Mouse (Mus musculus) heart, embryonic 14.5 days (tissue): ENCODE data around the gene Kxd1. TPM values are rescaled to one million over a fixed set of nuclear protein-coding genes. Genes with fewer than 3 reads are reported as not detected.

Source experiments
- ATAC-seq: fragments of 200-750 bp; cut with Nextera tagmentation; 2 replicates; pipeline ENCODE4 v1.8.0; 2017; ENCODE audit warnings: low read depth, moderate TSS enrichment; ENCODE audit not compliant: insufficient number of reproducible peaks, insufficient read depth, low FRiP score
- H3K27ac ChIP-seq, 2 experiments: fragments of 200-500 bp in 1 of 2; fragments of 300-500 bp in 1 of 2; sonication (generic) in 1 of 2; replicated peaks in 1 of 2; 2 replicates each; pipeline ENCODE4 v1.5.1; 2012 to 2014; ENCODE audit warnings: low read depth in 2 of 2, low read length in 2 of 2, control low read depth in 1 of 2, mild to moderate bottlenecking in 1 of 2, mixed read lengths in 1 of 2; ENCODE audit not compliant: control insufficient read depth in 1 of 2, insufficient read depth in 1 of 2
- H3K27me3 ChIP-seq: fragments of 300-500 bp; sonication (generic); 2 replicates; pipeline ENCODE4 v1.6.1; 2014; ENCODE audit warnings: mild to moderate bottlenecking, low read length, control low read depth; ENCODE audit not compliant: control insufficient read depth, insufficient read depth
- H3K36me3 ChIP-seq: fragments of 300-500 bp; sonication (generic); 2 replicates; pipeline ENCODE4 v1.6.1; 2014; ENCODE audit warnings: mild to moderate bottlenecking, control low read depth, low read length, mixed read lengths; ENCODE audit not compliant: control insufficient read depth, insufficient read depth
- H3K4me1 ChIP-seq, 2 experiments: fragments of 200-500 bp in 1 of 2; fragments of 300-500 bp in 1 of 2; sonication (generic) in 1 of 2; 2 replicates each; pipeline ENCODE4 v1.6.1; 2012 to 2014; ENCODE audit warnings: low read length in 2 of 2, control low read depth in 1 of 2, mixed read lengths in 1 of 2; ENCODE audit not compliant: control insufficient read depth in 2 of 2, insufficient read depth in 2 of 2
- H3K4me2 ChIP-seq: fragments of 300-500 bp; sonication (generic); 2 replicates; pipeline ENCODE4 v1.6.1; 2014; ENCODE audit warnings: mild to moderate bottlenecking, low read length
- H3K4me3 ChIP-seq, 2 experiments: fragments of 200-500 bp in 1 of 2; fragments of 300-500 bp in 1 of 2; sonication (generic) in 1 of 2; 2 replicates each; pipeline ENCODE4 v1.5.1; 2012 to 2014; ENCODE audit warnings: low read length in 2 of 2, mild to moderate bottlenecking in 2 of 2, control low read depth in 1 of 2, low read depth in 1 of 2, moderate library complexity in 1 of 2; ENCODE audit not compliant: control insufficient read depth in 1 of 2, insufficient read depth in 1 of 2
- H3K9ac ChIP-seq: fragments of 300-500 bp; sonication (generic); 2 replicates; pipeline ENCODE4 v1.6.1; 2014; ENCODE audit warnings: mild to moderate bottlenecking, low read length
- H3K9me3 ChIP-seq: fragments of 300-500 bp; sonication (generic); 2 replicates; pipeline ENCODE4 v1.6.1; 2016; ENCODE audit warnings: low read length, control low read depth; ENCODE audit not compliant: control insufficient read depth
- WGBS: fragments of 180-500 bp; shearing (Covaris S2); extraction: QIAGEN DNeasy Blood & Tissue Kit; methylation state at CpG from one replicate; pipeline ENCODE4 v1.1.7; 2014; 5-methylcytosine and 5-hydroxymethylcytosine counted together
- polyA plus RNA-seq: library from polyadenylated mRNA; unstranded; fragments of >200 nt; fragmentation: Nextera tagmentation; extraction: Ambion mirVana; gene quantifications from 2 replicates; pipeline ENCODE4 v1.2.1, GENCODE M21; 2014

Gene Kxd1
- polyA plus RNA-seq, 1 experiment from 2014 or later = 85.7 TPM

GRCm38 (mm10) chr8:70458462-70458861 is 69.3 kb downstream of the Kxd1 start:
- no peak overlapping the region for H3K4me2 ChIP-seq
- no peak for ATAC-seq
- H3K4me3 ChIP-seq = no peak overlapping the region
- H3K9ac ChIP-seq = no peak overlapping the region
- no peak overlapping the region for H3K27ac ChIP-seq
- no peaks in the 10 kb centered on the region for H3K9me3 ChIP-seq
- H3K36me3 ChIP-seq = no peaks in the 10 kb centered on the region
- no peaks in the 10 kb centered on the region for H3K27me3 ChIP-seq
- peaks cover 29 to 34% of the 10 kb centered on the region in 2 experiments for H3K4me1 ChIP-seq
- WGBS = 63% methylated on average over 3 of the region's 3 CpGs

Other genes with a start within 250 kb of the Kxd1 start
- 22.2 and 25.0 TPM in 2 replicates for gene Homer3, start 245.1 kb downstream of the Kxd1 start, polyA plus RNA-seq
- gene Ddx49, start 225.5 kb downstream of the Kxd1 start, polyA plus RNA-seq = 28.9 and 33.7 TPM in 2 replicates
- gene Cope, start 225.4 kb downstream of the Kxd1 start, polyA plus RNA-seq = 294 and 319 TPM in 2 replicates
- 1.8 and 2.3 TPM in 2 replicates for gene Cers1, start 212.2 kb downstream of the Kxd1 start, polyA plus RNA-seq
- 0.57 TPM in 1 of 2 replicates, not detected in the other for gene Gdf1, start 198.1 kb downstream of the Kxd1 start, polyA plus RNA-seq
- 14.2 and 18.1 TPM in 2 replicates for gene Upf1, start 174.7 kb downstream of the Kxd1 start, polyA plus RNA-seq
- gene Comp, start 154.4 kb downstream of the Kxd1 start, polyA plus RNA-seq = 3.0 and 4.6 TPM in 2 replicates
- gene Crtc1, start 88.4 kb downstream of the Kxd1 start, polyA plus RNA-seq = 12.2 and 14.1 TPM in 2 replicates
- gene Klhl26, start 51.0 kb downstream of the Kxd1 start, polyA plus RNA-seq = 9.6 and 9.8 TPM in 2 replicates
- gene Tmem59l, start 40.6 kb downstream of the Kxd1 start, polyA plus RNA-seq = 0.31 TPM in 1 of 2 replicates, not detected in the other
- gene Crlf1, start 34.8 kb downstream of the Kxd1 start, polyA plus RNA-seq = 0.42 and 2.0 TPM in 2 replicates
- gene Rex1bd, start 21.2 kb downstream of the Kxd1 start, polyA plus RNA-seq = 129 and 138 TPM in 2 replicates
- 900 and 1,040 TPM in 2 replicates for gene Uba52, start 17.2 kb downstream of the Kxd1 start, polyA plus RNA-seq
- gene Fkbp8, start 232 bp downstream of the Kxd1 start, polyA plus RNA-seq = 189 and 209 TPM in 2 replicates
- 13.0 and 13.2 TPM in 2 replicates for gene Ell, start 11.5 kb upstream of the Kxd1 start, polyA plus RNA-seq
- gene Isyna1, start 66.4 kb upstream of the Kxd1 start, polyA plus RNA-seq = 59.5 and 69.8 TPM in 2 replicates
- gene Ssbp4, start 80.9 kb upstream of the Kxd1 start, polyA plus RNA-seq = 83.7 and 85.8 TPM in 2 replicates
- gene Lrrc25, start 88.2 kb upstream of the Kxd1 start, polyA plus RNA-seq = 1.3 and 3.2 TPM in 2 replicates
- gene Gdf15, start 104.5 kb upstream of the Kxd1 start, polyA plus RNA-seq = 1.1 TPM in 2 replicates
- gene Pgpep1, start 132.4 kb upstream of the Kxd1 start, polyA plus RNA-seq = 39.7 and 46.6 TPM in 2 replicates
- 316 and 334 TPM in 2 replicates for gene Lsm4, start 145.3 kb upstream of the Kxd1 start, polyA plus RNA-seq
- 122 and 137 TPM in 2 replicates for gene Jund, start 171.0 kb upstream of the Kxd1 start, polyA plus RNA-seq
- not detected in 2 replicates for gene Iqcn, start 175.5 kb upstream of the Kxd1 start, polyA plus RNA-seq
- not detected in 2 replicates for gene Gm3336, start 190.6 kb upstream of the Kxd1 start, polyA plus RNA-seq
- gene Pde4c, start 195.8 kb upstream of the Kxd1 start, polyA plus RNA-seq = 0.08 and 0.23 TPM in 2 replicates
- gene Rab3a, start 226.7 kb upstream of the Kxd1 start, polyA plus RNA-seq = 24.1 and 25.7 TPM in 2 replicates
- gene Mpv17l2, start 233.0 kb upstream of the Kxd1 start, polyA plus RNA-seq = 44.0 and 47.4 TPM in 2 replicates
- 23.1 and 26.7 TPM in 2 replicates for gene Pik3r2, start 248.8 kb upstream of the Kxd1 start, polyA plus RNA-seq